Mouse (Mus musculus): Measurements from ENCODE around the gene Gadd45b. TPM values are rescaled to one million over a fixed set of nuclear protein-coding genes. Genes with fewer than 3 reads are reported as not detected.
A peak's percentile ranks its signal among the peaks of the same experiment; 100 is the strongest.

Gadd45b gene
- total RNA-seq, 2 experiments from 2014 or later, result 8.2 to 14.1 TPM

- no peak for DNase-seq (ENCODE audit: low spot score)
- intact Hi-C loops (cut with DNase I), result no loop called here
Measured at GRCm38 (mm10) chr10:80950314-80950713, 20.4 kb downstream of the Gadd45b start.

- intact Hi-C loops (cut with DNase I), result no loop called here
- no peak for DNase-seq (ENCODE audit: low spot score)
Measured at GRCm38 (mm10) chr10:80951761-80952390, 22.0 kb downstream of the Gadd45b start.

- intact Hi-C loops (cut with DNase I), result no loop called here
- no peak for DNase-seq (ENCODE audit: low spot score)
Measured at GRCm38 (mm10) chr10:80952449-80952848, 22.6 kb downstream of the Gadd45b start.

- intact Hi-C loops (cut with DNase I), result no loop called here
Measured at GRCm38 (mm10) chr10:80954415-80954814, 24.5 kb downstream of the Gadd45b start.

GRCm38 (mm10) chr10:80954843-80955242 lies 25.0 kb downstream of the Gadd45b start:
- intact Hi-C loops (cut with DNase I), result loop anchor here (1.0 kb wide), 1 partner anchor 24 kb away; no protein-coding TSS in a partner anchor
- DNase-seq (ENCODE audit: low spot score), result no peak

More at GRCm38 (mm10) chr10:80954415-80954814, 24.5 kb downstream of the Gadd45b start:
- no peak for DNase-seq (ENCODE audit: low spot score)

- intact Hi-C loops (cut with DNase I), result loop anchor here (1.0 kb wide), 1 partner anchor 24 kb away; no protein-coding TSS in a partner anchor
Measured at GRCm38 (mm10) chr10:80955536-80955935, 25.7 kb downstream of the Gadd45b start.

GRCm38 (mm10) chr10:80956385-80956784 lies 26.5 kb downstream of the Gadd45b start:
- no peak for DNase-seq (ENCODE audit: low spot score)
- intact Hi-C loops (cut with DNase I), result loop anchor here (1.0 kb wide), 1 partner anchor 32 kb away; no protein-coding TSS in a partner anchor

More at GRCm38 (mm10) chr10:80955536-80955935, 25.7 kb downstream of the Gadd45b start:
- DNase-seq (ENCODE audit: low spot score), result no peak

- intact Hi-C loops (cut with DNase I), result loop anchor here (1.0 kb wide), 1 partner anchor 31 kb away; no protein-coding TSS in a partner anchor
- no peak for DNase-seq (ENCODE audit: low spot score)
Measured at GRCm38 (mm10) chr10:80956901-80957300, 27.0 kb downstream of the Gadd45b start.

- DNase-seq (ENCODE audit: low spot score), result no peak
- intact Hi-C loops (cut with DNase I), result loop anchor here (2.0 kb wide), 1 partner anchor 37 kb away; no protein-coding TSS in a partner anchor
Measured at GRCm38 (mm10) chr10:80957791-80958190, 27.9 kb downstream of the Gadd45b start.

GRCm38 (mm10) chr10:80958979-80959637 lies 29.2 kb downstream of the Gadd45b start:
- DNase-seq (ENCODE audit: low spot score), result no peak
- intact Hi-C loops (cut with DNase I), result loop anchor here (2.0 kb wide), 1 partner anchor 36 kb away; no protein-coding TSS in a partner anchor

GRCm38 (mm10) chr10:80960551-80961508 lies 31.0 kb downstream of the Gadd45b start:
- intact Hi-C loops (cut with DNase I), result no loop called here

GRCm38 (mm10) chr10:80962051-80962472 lies 32.2 kb downstream of the Gadd45b start:
- no peak for DNase-seq (ENCODE audit: low spot score)
- intact Hi-C loops (cut with DNase I), result no loop called here

More at GRCm38 (mm10) chr10:80960551-80961508, 31.0 kb downstream of the Gadd45b start:
- DNase-seq (ENCODE audit: low spot score), result peak; percentile 39

- intact Hi-C loops (cut with DNase I), result no loop called here
- no peak for DNase-seq (ENCODE audit: low spot score)
Measured at GRCm38 (mm10) chr10:80962585-80962984, 32.7 kb downstream of the Gadd45b start.

- DNase-seq (ENCODE audit: low spot score), result no peak
- intact Hi-C loops (cut with DNase I), result no loop called here
Measured at GRCm38 (mm10) chr10:80963031-80963975, 33.4 kb downstream of the Gadd45b start.

- intact Hi-C loops (cut with DNase I), result no loop called here
Measured at GRCm38 (mm10) chr10:80966296-80966695, 36.4 kb downstream of the Gadd45b start.

GRCm38 (mm10) chr10:80967101-80967656 lies 37.3 kb downstream of the Gadd45b start:
- intact Hi-C loops (cut with DNase I), result no loop called here
- DNase-seq (ENCODE audit: low spot score), result no peak

More at GRCm38 (mm10) chr10:80966296-80966695, 36.4 kb downstream of the Gadd45b start:
- DNase-seq (ENCODE audit: low spot score), result no peak

GRCm38 (mm10) chr10:80968106-80968505 lies 38.2 kb downstream of the Gadd45b start:
- no peak for DNase-seq (ENCODE audit: low spot score)
- intact Hi-C loops (cut with DNase I), result no loop called here

GRCm38 (mm10) chr10:80969298-80969697 lies 39.4 kb downstream of the Gadd45b start:
- intact Hi-C loops (cut with DNase I), result no loop called here
- DNase-seq (ENCODE audit: low spot score), result no peak

Measured in heart, postnatal 25 days (tissue).